Mouse (Mus musculus) T-helper 17 cell (primary cell): ENCODE data around the gene Slc6a8.

Experiments
- in situ Hi-C, 2 experiments: fragments of 300-600 bp; cut with MboI, MseI; formaldehyde crosslinking; loops; 1 replicate in 1 of 2; 2 replicates in 1 of 2; pipeline ENCODE4 v1.15.1; 2025; ENCODE audit warnings: high pct_unique_total_duplicates in 2 of 2

Gene Slc6a8

DNA sequence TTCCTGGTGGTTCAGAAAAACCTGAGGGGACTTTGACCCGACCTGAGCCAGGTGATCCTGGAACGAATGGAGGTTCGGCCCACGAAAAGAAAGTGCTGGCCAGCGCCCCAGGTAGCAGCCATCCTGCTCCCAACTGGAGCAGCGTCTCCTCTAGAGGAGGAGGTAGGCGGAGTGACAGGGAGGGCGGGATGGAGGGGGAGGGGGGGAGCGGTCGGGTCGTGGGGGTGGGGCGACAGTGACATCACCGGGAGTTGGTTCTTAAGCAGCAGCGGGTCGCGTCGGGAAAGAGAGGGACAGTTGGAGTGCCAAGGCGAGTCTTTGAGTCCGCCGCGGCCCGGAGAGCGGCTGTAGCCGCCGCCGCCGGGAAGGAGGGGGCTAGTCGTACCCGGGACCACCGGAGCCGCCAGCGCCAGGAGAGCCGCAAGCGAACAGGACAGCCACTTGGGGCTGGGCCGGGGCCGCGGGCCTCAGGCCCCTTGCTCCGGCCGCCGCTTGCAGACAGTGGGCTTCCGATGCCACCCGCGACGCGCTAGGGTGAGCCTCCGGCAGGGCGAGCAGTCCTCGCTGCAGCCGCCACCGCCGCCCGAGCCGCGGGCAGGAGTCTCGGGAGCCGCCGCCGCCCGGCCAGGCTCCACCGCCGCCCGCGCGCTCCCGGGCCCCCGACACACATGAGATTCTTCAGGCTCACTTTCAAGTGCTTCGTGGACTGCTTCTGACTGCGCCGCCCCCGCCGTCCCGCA, at the start of gene Slc6a8:
Slc6a8 (plus strand) TSS at position 272 of the 740 bp plus-strand sequence.
- in situ Hi-C loops, result loop anchor here in 1 of 2 experiments (25.0 kb wide), 1 partner anchor 661 kb away; no protein-coding TSS in a partner anchor

- in situ Hi-C loops, result no loop called here
Measured at GRCm38 (mm10) chrX:73626981-73627380, 46.0 kb upstream of the Slc6a8 start.

- in situ Hi-C loops, result no loop called here
Measured at GRCm38 (mm10) chrX:73635425-73635824, 37.5 kb upstream of the Slc6a8 start.

DNA sequence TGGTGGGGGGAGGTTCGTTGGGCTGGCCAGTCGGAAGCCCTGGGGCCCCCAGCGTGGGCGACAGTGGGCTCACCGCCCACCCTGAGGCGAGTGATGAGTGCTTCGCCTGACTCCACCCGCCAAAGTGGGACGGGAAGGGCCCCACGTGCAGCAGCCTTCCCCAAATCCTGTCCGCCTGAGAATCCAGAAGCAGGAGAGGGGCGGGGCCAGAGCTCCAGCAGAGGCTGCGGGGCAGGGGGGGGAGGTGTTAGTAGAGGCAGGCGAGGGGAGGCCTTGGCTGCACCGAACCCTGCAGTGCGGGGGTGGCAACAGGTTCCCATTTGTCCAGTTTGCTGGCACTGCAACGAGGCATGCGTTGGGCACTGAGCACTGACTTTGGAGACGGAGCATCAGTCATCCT, 35.5 kb upstream of the Slc6a8 start:
- in situ Hi-C loops, result no loop called here

DNA sequence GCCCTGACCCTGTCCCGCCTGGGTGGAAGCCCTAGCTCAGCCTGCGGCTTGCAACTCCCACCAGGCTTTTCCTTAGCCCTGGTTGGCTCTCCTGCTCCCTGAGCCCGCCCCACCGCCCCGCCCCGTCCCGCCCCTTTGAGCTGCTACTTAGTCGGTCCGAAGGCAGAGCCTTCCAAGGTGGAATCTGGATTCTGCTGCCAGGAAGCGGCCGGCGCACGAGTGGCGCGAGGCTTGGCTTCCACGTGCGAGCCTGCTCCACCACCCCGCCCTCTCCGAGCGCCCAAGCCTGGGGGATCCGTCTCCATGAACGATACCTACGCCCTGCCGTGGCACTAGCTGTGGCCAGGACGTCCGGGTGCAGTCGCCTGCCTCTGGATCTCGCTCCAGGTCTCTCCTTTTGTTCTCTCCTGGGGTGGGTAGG, 33.7 kb upstream of the Slc6a8 start, which contains the start of gene Dusp9:
Dusp9 (plus strand) TSS at position 165 of the 421 bp plus-strand sequence.
- in situ Hi-C loops, result no loop called here

DNA sequence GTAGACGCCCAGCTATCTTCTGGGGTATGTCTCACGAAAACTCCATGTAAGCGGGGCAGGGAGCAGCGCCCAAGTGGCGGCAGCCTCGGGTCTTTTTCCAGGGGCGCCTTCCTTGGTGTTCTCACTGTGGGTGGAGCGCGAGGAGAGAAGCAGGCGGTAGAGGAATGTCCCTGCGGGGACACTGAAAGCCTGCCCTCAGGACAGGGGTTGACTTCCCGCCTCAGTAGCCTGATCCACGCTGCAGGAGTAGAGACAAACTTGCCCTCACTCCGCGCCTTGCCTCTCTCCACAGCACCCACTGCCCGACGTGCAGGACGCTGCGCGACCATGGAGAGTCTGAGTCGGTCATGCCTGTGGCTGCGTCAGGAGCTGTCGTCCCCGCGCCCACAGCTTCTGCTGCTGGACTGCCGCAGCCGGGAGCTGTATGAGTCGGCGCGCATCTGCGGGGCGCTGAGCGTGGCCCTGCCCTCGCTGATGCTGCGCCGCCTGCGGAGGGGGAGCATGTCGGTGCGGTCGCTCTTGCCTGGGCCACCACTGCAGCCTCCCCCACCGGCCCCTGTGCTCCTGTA, 33.0 kb upstream of the Slc6a8 start:
- in situ Hi-C loops, result no loop called here

DNA sequence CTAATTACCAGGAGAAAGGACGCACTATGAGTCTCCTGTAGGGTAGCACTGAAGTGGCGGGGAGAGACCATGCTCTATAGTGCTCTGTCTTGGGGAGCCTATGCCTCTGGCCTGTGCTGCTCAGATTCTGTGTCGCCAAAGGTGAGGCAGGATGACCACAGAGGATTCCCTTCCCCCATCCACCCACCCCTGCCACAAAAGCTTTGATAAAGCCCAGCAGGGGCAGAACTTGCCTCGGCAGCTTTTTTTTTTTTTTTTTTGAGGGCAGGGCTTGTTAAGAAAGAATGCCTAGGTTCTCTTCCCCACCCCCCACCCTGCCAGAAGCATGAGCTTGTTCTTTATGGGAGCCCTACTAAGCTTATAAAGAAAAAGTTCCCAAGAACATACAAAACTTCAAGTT, 27.8 kb upstream of the Slc6a8 start:
- in situ Hi-C loops, result no loop called here

GRCm38 (mm10) chrX:73650869-73651268, 22.1 kb upstream of the Slc6a8 start:
- in situ Hi-C loops, result loop anchor here (5.0 to 25.0 kb wide), 4 partner anchors 64 to 639 kb away; no protein-coding TSS in a partner anchor

GRCm38 (mm10) chrX:73653392-73653791, 19.6 kb upstream of the Slc6a8 start:
- in situ Hi-C loops, result loop anchor here (5.0 to 25.0 kb wide), 4 partner anchors 66 to 641 kb away; no protein-coding TSS in a partner anchor

GRCm38 (mm10) chrX:73654177-73654576, 18.8 kb upstream of the Slc6a8 start:
- in situ Hi-C loops, result loop anchor here (5.0 to 25.0 kb wide), 4 partner anchors 67 to 642 kb away; no protein-coding TSS in a partner anchor

DNA sequence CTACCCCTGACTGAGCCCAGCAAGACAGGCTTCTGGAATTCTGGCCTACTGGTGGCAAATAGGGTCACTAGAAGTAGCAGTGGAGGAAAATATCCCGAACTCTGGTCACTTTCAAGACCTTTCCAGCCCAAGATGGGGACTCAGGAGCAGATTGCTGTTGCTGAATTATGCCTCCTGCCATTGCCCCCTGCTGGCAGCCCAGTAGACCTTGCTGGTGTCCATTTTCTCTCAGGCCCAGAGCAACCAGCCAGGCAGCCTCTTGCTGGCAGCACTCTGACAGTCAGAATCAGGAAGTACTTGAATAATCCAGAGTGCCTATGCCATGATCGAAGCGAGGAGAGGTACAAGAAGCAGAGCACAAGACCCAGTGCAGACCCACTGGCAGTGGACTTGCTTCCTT, 17.4 kb upstream of the Slc6a8 start:
- in situ Hi-C loops, result loop anchor here (5.0 to 25.0 kb wide), 3 partner anchors 63 to 643 kb away; no protein-coding TSS in a partner anchor

DNA sequence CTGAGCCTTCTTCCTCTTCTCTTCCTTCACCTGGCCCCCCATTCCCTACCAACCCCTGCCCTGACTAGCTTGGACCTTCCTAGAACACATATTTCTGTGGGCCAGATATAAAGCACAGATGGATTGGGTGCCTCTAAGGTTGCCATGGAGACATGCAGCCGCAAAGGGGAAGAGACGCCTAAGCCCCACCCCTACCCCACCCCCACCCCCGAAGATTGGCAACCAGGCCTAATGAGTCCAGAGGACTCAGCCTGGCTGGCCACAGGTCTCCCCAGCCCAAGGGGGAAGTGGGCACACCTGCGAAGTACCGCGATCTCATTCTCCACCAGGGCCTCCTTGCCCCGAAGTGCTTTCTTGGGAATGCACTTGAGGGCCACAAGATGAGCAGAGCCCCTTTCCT, 14.6 kb upstream of the Slc6a8 start:
- in situ Hi-C loops, result loop anchor here (5.0 to 25.0 kb wide), 3 partner anchors 66 to 646 kb away; no protein-coding TSS in a partner anchor

DNA sequence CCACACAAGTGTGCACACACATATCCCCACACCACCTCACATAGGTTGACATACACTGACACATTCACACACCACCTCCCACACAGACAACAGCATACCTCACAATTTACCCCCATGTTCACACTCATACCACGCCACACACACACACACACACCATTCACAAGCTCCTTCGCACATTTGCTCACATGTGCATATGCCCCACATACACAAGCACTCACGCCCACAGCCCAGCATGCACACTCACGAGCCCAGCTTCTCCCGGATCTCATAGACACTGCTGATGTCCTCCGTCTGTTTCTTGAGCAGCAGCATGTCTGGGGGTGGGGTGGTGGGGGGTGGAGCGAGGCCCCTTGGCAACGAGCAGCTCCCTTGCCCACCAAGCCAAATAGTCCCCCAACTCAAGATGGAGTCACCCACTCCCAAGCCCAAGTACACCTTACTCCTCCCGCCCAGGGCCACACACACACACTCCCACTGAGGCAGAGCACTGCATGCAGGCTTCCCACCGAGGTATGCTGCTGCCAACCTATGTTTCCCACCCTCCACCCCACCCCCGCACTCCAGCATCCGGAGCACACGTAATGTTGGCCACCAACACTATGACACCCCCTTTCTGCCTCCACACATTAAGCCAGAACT, 13.9 kb upstream of the Slc6a8 start:
- in situ Hi-C loops, result loop anchor here (5.0 to 25.0 kb wide), 3 partner anchors 67 to 647 kb away; no protein-coding TSS in a partner anchor

DNA sequence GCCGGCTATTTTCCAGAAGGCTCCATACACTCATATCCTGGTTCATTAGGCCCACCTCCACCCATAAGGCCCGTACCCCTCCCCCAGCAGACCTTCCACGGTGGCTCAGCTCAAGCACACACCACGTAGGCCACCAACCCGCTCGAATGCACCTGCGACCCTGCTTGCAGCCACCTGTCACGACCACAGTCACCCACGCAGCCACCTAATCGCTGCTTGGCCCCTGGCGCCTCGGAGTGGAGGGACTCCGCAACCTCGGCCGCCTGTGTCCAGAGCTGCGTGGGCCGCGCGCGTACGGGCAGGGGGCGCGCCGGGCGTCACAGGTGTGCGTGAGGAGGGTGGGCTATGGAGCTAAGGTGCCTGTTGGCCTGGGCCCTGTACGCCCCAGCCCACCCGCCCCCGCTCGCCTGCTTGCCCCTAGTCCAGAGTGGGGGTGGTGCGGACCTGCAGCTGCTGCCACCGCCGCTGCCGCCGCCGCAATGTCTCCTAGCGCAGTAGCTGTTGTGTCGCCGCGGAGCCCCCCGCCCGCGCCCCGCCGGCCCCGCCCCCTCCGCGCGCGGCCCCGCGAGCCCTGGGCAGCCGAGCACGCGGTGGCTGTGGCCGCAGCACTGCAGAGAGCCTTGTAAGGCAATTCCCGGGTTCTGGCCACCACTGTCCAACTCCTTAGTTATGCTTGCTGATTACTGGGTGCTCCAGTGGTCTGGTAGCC, 13.2 kb upstream of the Slc6a8 start, which contains the start of gene Pnck:
Pnck (minus strand) TSS at position 543 of the 709 bp plus-strand sequence.
- in situ Hi-C loops, result loop anchor here (5.0 to 25.0 kb wide), 3 partner anchors 67 to 647 kb away; no protein-coding TSS in a partner anchor

DNA sequence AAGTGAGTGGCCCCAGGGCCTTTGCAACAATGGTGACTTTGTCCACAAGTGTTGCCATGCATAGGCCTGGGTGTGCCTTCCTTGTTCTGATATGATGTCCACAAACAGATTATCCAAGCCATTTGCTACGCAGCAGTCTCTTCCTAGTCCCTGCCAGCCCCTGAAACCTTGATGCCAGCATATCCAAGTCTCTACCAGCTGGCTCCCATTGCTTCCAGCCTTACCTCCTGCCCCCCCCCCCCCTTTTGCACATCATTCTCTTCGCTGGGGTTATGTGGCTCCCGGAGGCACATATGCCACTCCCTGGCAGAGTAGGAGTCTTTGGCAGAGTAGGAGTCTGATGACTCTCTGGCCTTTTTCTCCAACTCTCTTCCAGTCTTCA, 12.7 kb upstream of the Slc6a8 start:
- in situ Hi-C loops, result loop anchor here in 1 of 2 experiments (25.0 kb wide), 1 partner anchor 648 kb away; no protein-coding TSS in a partner anchor

GRCm38 (mm10) chrX:73663143-73663542, 9.8 kb upstream of the Slc6a8 start:
- in situ Hi-C loops, result loop anchor here in 1 of 2 experiments (25.0 kb wide), 1 partner anchor 651 kb away; no protein-coding TSS in a partner anchor

DNA sequence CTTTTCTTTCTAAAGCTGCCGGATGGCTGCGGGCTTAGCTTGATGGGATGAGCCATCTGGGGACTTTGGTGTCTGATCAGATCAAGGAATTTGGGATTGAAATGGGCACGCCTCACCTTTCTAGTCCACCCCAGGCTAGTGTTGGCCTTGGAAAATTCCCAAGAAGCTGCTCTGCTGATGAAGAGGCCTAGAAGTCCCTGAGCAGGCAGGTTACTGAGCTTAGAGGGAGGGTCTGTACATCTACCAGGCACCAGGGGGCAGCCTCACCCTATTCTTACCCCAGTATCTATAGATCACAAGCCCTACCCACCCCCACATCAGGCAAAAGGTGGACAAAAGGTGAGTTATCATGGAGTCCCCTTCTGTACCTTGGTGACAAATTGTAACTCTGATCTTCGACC, 919 bp upstream of the Slc6a8 start:
- in situ Hi-C loops, result loop anchor here in 1 of 2 experiments (25.0 kb wide), 1 partner anchor 660 kb away; no protein-coding TSS in a partner anchor

DNA sequence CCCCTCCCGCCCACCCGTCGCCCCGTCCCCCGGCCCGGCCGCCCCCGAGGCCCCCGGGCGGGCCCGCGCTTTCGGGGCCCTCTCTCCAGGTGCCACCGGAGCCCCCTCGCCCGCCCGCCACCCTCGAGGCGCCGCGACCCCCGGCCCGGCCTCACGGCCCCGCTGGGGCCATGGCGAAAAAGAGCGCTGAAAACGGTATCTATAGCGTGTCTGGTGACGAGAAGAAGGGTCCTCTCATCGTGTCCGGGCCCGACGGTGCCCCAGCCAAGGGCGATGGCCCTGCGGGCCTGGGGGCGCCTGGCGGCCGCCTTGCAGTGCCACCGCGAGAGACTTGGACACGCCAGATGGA, 643 bp downstream of the Slc6a8 start:
- in situ Hi-C loops, result loop anchor here in 1 of 2 experiments (25.0 kb wide), 1 partner anchor 661 kb away; no protein-coding TSS in a partner anchor

- in situ Hi-C loops, result loop anchor here in 1 of 2 experiments (25.0 kb wide), 1 partner anchor 662 kb away; no protein-coding TSS in a partner anchor
Measured at GRCm38 (mm10) chrX:73673968-73674661, 1.2 kb downstream of the Slc6a8 start.

GRCm38 (mm10) chrX:73675231-73675630, 2.3 kb downstream of the Slc6a8 start:
- in situ Hi-C loops, result no loop called here
